Mouse (Mus musculus): ENCODE measurements around the gene Trim41. TPM values are rescaled to one million over a fixed set of nuclear protein-coding genes. Genes with fewer than 3 reads are reported as not detected.

Gene Trim41
- 4.5 and 5.6 TPM in 2 replicates for polyA plus RNA-seq (2014; fragmentation: Nextera tagmentation; extraction: Ambion mirVana)

- Histone ChIP-seq H3K4me2 (ENCODE audit: low read depth, low read length, severe bottlenecking) (peak within 1 kb of the TSS; percentile 82), H3K27ac (ENCODE audit: low read depth, low read length) (peak within 1 kb of the TSS; percentile 92), H3K4me3 (ENCODE audit: low read depth, low read length) (peak within 1 kb of the TSS; percentile 77), H3K9ac (ENCODE audit: low read length) (peak within 1 kb of the TSS; percentile 87), H3K9me3 (ENCODE audit: control insufficient read depth, low read length) (no peaks in the 10 kb centered on the region), H3K27me3 (ENCODE audit: control insufficient read depth, insufficient read depth, low read length) (no peaks in the 10 kb centered on the region), H3K4me1 (replicated peaks; ENCODE audit: control insufficient read depth, insufficient read depth, low read length) (peaks cover 6% of the 10 kb centered on the region), H3K36me3 (ENCODE audit: control insufficient read depth, insufficient read depth, low read length) (no peaks in the 10 kb centered on the region; the same call in 1 of the 2 replicates)
- WGBS: 0% methylated on average over 62 of the region's 77 CpGs
- DNase-seq (ENCODE audit: low spot score) (peak; percentile 99), ATAC-seq (replicated peaks; ENCODE audit: low FRiP score) (peak; percentile 96)
These were observed at the start of gene Trim41 for GRCm38 (mm10) chr11:48816800-48817665. TSS of gene Trim41 (minus strand) at chr11:48817353.

- H3K4me2 ChIP-seq (ENCODE audit: low read depth, low read length, severe bottlenecking): no peak overlapping the region
- no peak overlapping the region for H3K27ac ChIP-seq (ENCODE audit: low read depth, low read length)
- no peaks in the 10 kb centered on the region for H3K36me3 ChIP-seq (ENCODE audit: control insufficient read depth, insufficient read depth, low read length)
- H3K27me3 ChIP-seq (ENCODE audit: control insufficient read depth, insufficient read depth, low read length): no peaks in the 10 kb centered on the region
- WGBS: 91% methylated on average over 9 of the region's 9 CpGs
- H3K9ac ChIP-seq (ENCODE audit: low read length): no peak overlapping the region
- H3K4me1 ChIP-seq (replicated peaks; ENCODE audit: control insufficient read depth, insufficient read depth, low read length): no peaks in the 10 kb centered on the region; the same call in 1 of the 2 replicates
- no peak for ATAC-seq (replicated peaks; ENCODE audit: low FRiP score)
- no peak overlapping the region for H3K4me3 ChIP-seq (ENCODE audit: low read depth, low read length)
- no peak for DNase-seq (ENCODE audit: low spot score)
- H3K9me3 ChIP-seq (ENCODE audit: control insufficient read depth, low read length): no peaks in the 10 kb centered on the region
These were observed 49.3 kb upstream of the Trim41 start for GRCm38 (mm10) chr11:48866481-48866880.

GRCm38 (mm10) chr11:48863808-48864207, 46.7 kb upstream of the Trim41 start:
- H3K4me3 ChIP-seq (ENCODE audit: low read depth, low read length): no peak overlapping the region
- no peak for ATAC-seq (replicated peaks; ENCODE audit: low FRiP score)

GRCm38 (mm10) chr11:48862784-48863319, 45.7 kb upstream of the Trim41 start:
- Histone ChIP-seq H3K4me2 (ENCODE audit: low read depth, low read length, severe bottlenecking) (no peak overlapping the region), H3K36me3 (ENCODE audit: control insufficient read depth, insufficient read depth, low read length) (no peaks in the 10 kb centered on the region), H3K4me1 (replicated peaks; ENCODE audit: control insufficient read depth, insufficient read depth, low read length) (no peaks in the 10 kb centered on the region; the same call in 1 of the 2 replicates), H3K9ac (ENCODE audit: low read length) (no peak overlapping the region), H3K9me3 (ENCODE audit: control insufficient read depth, low read length) (no peaks in the 10 kb centered on the region), H3K27ac (ENCODE audit: low read depth, low read length) (no peak overlapping the region), H3K4me3 (ENCODE audit: low read depth, low read length) (no peak overlapping the region), H3K27me3 (ENCODE audit: control insufficient read depth, insufficient read depth, low read length) (no peaks in the 10 kb centered on the region)
- 88% methylated on average over 1 of the region's 1 CpGs for WGBS
- no peak for DNase-seq (ENCODE audit: low spot score)
- no peak for ATAC-seq (replicated peaks; ENCODE audit: low FRiP score)

More at GRCm38 (mm10) chr11:48863808-48864207, 46.7 kb upstream of the Trim41 start:
- H3K36me3 ChIP-seq (ENCODE audit: control insufficient read depth, insufficient read depth, low read length): no peaks in the 10 kb centered on the region
- H3K27me3 ChIP-seq (ENCODE audit: control insufficient read depth, insufficient read depth, low read length): no peaks in the 10 kb centered on the region
- no peak for DNase-seq (ENCODE audit: low spot score)
- H3K4me2 ChIP-seq (ENCODE audit: low read depth, low read length, severe bottlenecking): no peak overlapping the region
- 79% methylated on average over 3 of the region's 3 CpGs for WGBS
- no peak overlapping the region for H3K9ac ChIP-seq (ENCODE audit: low read length)
- H3K27ac ChIP-seq (ENCODE audit: low read depth, low read length): no peak overlapping the region
- H3K4me1 ChIP-seq (replicated peaks; ENCODE audit: control insufficient read depth, insufficient read depth, low read length): no peaks in the 10 kb centered on the region; the same call in 1 of the 2 replicates
- H3K9me3 ChIP-seq (ENCODE audit: control insufficient read depth, low read length): no peaks in the 10 kb centered on the region

- H3K4me2 ChIP-seq (ENCODE audit: low read depth, low read length, severe bottlenecking): peak overlapping the region; percentile 68; the same call in 1 of the 2 replicates
- DNase-seq (ENCODE audit: low spot score) (peak; percentile 53), ATAC-seq (replicated peaks; ENCODE audit: low FRiP score) (no peak)
- peak overlapping the region; percentile 38; the same call in 1 of the 2 replicates for H3K4me3 ChIP-seq (ENCODE audit: low read depth, low read length)
- H3K27ac ChIP-seq (ENCODE audit: low read depth, low read length): no peak overlapping the region
- H3K9ac ChIP-seq (ENCODE audit: low read length): no peak overlapping the region
- WGBS: under 1% methylated on average over 6 of the region's 6 CpGs
- H3K27me3 ChIP-seq (ENCODE audit: control insufficient read depth, insufficient read depth, low read length): 0 out of 2 replicates have a peak, but pooled peaks cover 2% of the 10 kb centered on the region
- no peaks in the 10 kb centered on the region for H3K36me3 ChIP-seq (ENCODE audit: control insufficient read depth, insufficient read depth, low read length)
- no peaks in the 10 kb centered on the region for H3K9me3 ChIP-seq (ENCODE audit: control insufficient read depth, low read length)
- peaks cover 3% of the 10 kb centered on the region; the same call in 1 of the 2 replicates for H3K4me1 ChIP-seq (replicated peaks; ENCODE audit: control insufficient read depth, insufficient read depth, low read length)
These were observed 41.9 kb upstream of the Trim41 start for GRCm38 (mm10) chr11:48859014-48859413.

GRCm38 (mm10) chr11:48853474-48854180, 36.5 kb upstream of the Trim41 start:
- peak overlapping the region; percentile 56 for H3K4me3 ChIP-seq (ENCODE audit: low read depth, low read length)
- peaks cover 3% of the 10 kb centered on the region; the same call in 1 of the 2 replicates for H3K4me1 ChIP-seq (replicated peaks; ENCODE audit: control insufficient read depth, insufficient read depth, low read length)
- H3K9me3 ChIP-seq (ENCODE audit: control insufficient read depth, low read length): peaks cover 2% of the 10 kb centered on the region; the same call in 1 of the 2 replicates
- peak overlapping the region; percentile 86 for H3K4me2 ChIP-seq (ENCODE audit: low read depth, low read length, severe bottlenecking)
- 0 out of 2 replicates have a peak, but pooled peaks cover 2% of the 10 kb centered on the region for H3K27me3 ChIP-seq (ENCODE audit: control insufficient read depth, insufficient read depth, low read length)
- DNase-seq (ENCODE audit: low spot score) (peak; percentile 89), ATAC-seq (replicated peaks; ENCODE audit: low FRiP score) (peak; percentile 75)
- no peaks in the 10 kb centered on the region for H3K36me3 ChIP-seq (ENCODE audit: control insufficient read depth, insufficient read depth, low read length)
- under 1% methylated on average over 31 of the region's 31 CpGs for WGBS
- H3K27ac ChIP-seq (ENCODE audit: low read depth, low read length): no peak overlapping the region
- H3K9ac ChIP-seq (ENCODE audit: low read length): peak overlapping the region; percentile 41; the same call in 1 of the 2 replicates

- Histone ChIP-seq H3K4me3 (ENCODE audit: low read depth, low read length) (peak overlapping the region; percentile 56), H3K36me3 (ENCODE audit: control insufficient read depth, insufficient read depth, low read length) (no peaks in the 10 kb centered on the region), H3K4me2 (ENCODE audit: low read depth, low read length, severe bottlenecking) (peak overlapping the region; percentile 86), H3K9ac (ENCODE audit: low read length) (peak overlapping the region; percentile 39; the same call in 1 of the 2 replicates), H3K27ac (ENCODE audit: low read depth, low read length) (no peak overlapping the region), H3K27me3 (ENCODE audit: control insufficient read depth, insufficient read depth, low read length) (0 out of 2 replicates have a peak, but pooled peaks cover 2% of the 10 kb centered on the region), H3K4me1 (replicated peaks; ENCODE audit: control insufficient read depth, insufficient read depth, low read length) (peaks cover 3% of the 10 kb centered on the region; the same call in 1 of the 2 replicates), H3K9me3 (ENCODE audit: control insufficient read depth, low read length) (peaks cover 2% of the 10 kb centered on the region; the same call in 1 of the 2 replicates)
- DNase-seq (ENCODE audit: low spot score) (no peak), ATAC-seq (replicated peaks; ENCODE audit: low FRiP score) (no peak)
- WGBS: 9% methylated on average over 23 of the region's 23 CpGs
These were observed 35.7 kb upstream of the Trim41 start for GRCm38 (mm10) chr11:48852624-48853473.
